Mouse (Mus musculus) heart, adult 2 months (tissue): ENCODE measurements around the gene Olfr331.

ENCODE experiments used
- CTCF ChIP-seq: fragments of 200-600 bp; IDR thresholded peaks from 2 replicates; pipeline ENCODE4 v1.8.1; 2022; ENCODE audit warnings: antibody characterized with exemption, mild to moderate bottlenecking, moderate library complexity
- EP300 ChIP-seq: fragments of 200-500 bp; IDR thresholded peaks from 2 replicates; pipeline ENCODE4 v1.6.1; 2011; ENCODE audit warnings: low read depth, low read length, control low read depth; ENCODE audit not compliant: insufficient read depth

GRCm38 (mm10) chr11:58462170-58462569 is 40.2 kb downstream of the Olfr331 start, which contains the start of gene Olfr30:
- TF ChIP-seq CTCF (no peak), EP300 (no peak)
